ENCODE assay signal across 22 mouse cellular contexts in genomic region chr10:110859307-110859706, GRCm38 (mm10).
"Had no signal": no experiment of that assay in that cellular context is flagged by ENCODE, and none has a peak within 500 bp of the region (broad histone marks: within the 10 kb centered on the region; RNA-seq: fewer than 3 reads in every experiment).

No protein-coding gene starts in this region.

- H3K4me3 ChIP-seq: liver, embryonic 15.5 days; lung, embryonic 15.5 days; megakaryocyte, embryonic 14.5 days; midbrain, embryonic 13.5 days; midbrain, embryonic 15.5 days; neural tube, embryonic 12.5 days; neural tube, embryonic 15.5 days had no signal

- DNase-seq: liver, postnatal 0 days; lung, adult 2 months; lung, postnatal 14 days; lung, postnatal 36 days; retina, postnatal 1 day; right cerebral cortex, adult 18-20 months; right cerebral cortex, postnatal 25 days; right cerebral cortex, postnatal 4 days; spleen, adult 18-20 months; thymus, adult 18-20 months; thymus, postnatal 14 days; thymus, postnatal 36 days had no signal

- H3K9me3 ChIP-seq: liver, embryonic 15.5 days; lung, embryonic 15.5 days; megakaryocyte, embryonic 14.5 days; midbrain, embryonic 13.5 days; midbrain, embryonic 15.5 days; neural tube, embryonic 12.5 days; neural tube, embryonic 15.5 days had no signal

- H3K9ac ChIP-seq: liver, embryonic 15.5 days; liver, postnatal 0 days; lung, embryonic 15.5 days; midbrain, embryonic 13.5 days; midbrain, embryonic 15.5 days; neural tube, embryonic 12.5 days; neural tube, embryonic 15.5 days had no signal

- ATAC-seq: liver, postnatal 0 days; lung, postnatal 0 days; midbrain, embryonic 13.5 days; midbrain, embryonic 15.5 days had no signal

- H3K27ac ChIP-seq: liver, embryonic 15.5 days; lung, embryonic 15.5 days; macrophage; midbrain, embryonic 13.5 days; neural tube, embryonic 12.5 days; neural tube, embryonic 15.5 days had no signal

- H3K4me2 ChIP-seq: liver, embryonic 15.5 days; lung, embryonic 15.5 days; midbrain, embryonic 11.5 days; midbrain, embryonic 13.5 days; midbrain, embryonic 15.5 days; neural tube, embryonic 12.5 days; neural tube, embryonic 15.5 days had no signal

- H3K4me1 ChIP-seq: liver, embryonic 15.5 days; lung, embryonic 15.5 days; megakaryocyte, embryonic 14.5 days; neural tube, embryonic 12.5 days had no signal

- H3K36me3 ChIP-seq: liver, embryonic 15.5 days; lung, embryonic 15.5 days; midbrain, embryonic 13.5 days; midbrain, embryonic 15.5 days; neural tube, embryonic 12.5 days; neural tube, embryonic 15.5 days had no signal

- H3K27me3 ChIP-seq: liver, embryonic 15.5 days; lung, embryonic 15.5 days; megakaryocyte, embryonic 14.5 days; midbrain, embryonic 13.5 days; midbrain, embryonic 15.5 days; neural tube, embryonic 12.5 days; neural tube, embryonic 15.5 days had no signal
